Mouse (Mus musculus) midbrain, embryonic 16.5 days (tissue): ENCODE data around the gene Tap1. TPM values are rescaled to one million over a fixed set of nuclear protein-coding genes. Genes with fewer than 3 reads are reported as not detected.

Source experiments
- ATAC-seq: fragments of 200-750 bp; cut with Nextera tagmentation; 2 replicates; pipeline ENCODE4 v1.8.0; 2017; ENCODE audit warnings: moderate TSS enrichment
- H3K27ac ChIP-seq: fragments of 300-500 bp; sonication (generic); 2 replicates; pipeline ENCODE4 v1.5.1; 2014; ENCODE audit warnings: mild to moderate bottlenecking, low read length, mixed read lengths
- H3K27me3 ChIP-seq: fragments of 300-500 bp; sonication (generic); 2 replicates; pipeline ENCODE4 v1.6.1; 2014; ENCODE audit warnings: low read depth, low read length, mixed read lengths; ENCODE audit not compliant: control insufficient read depth, insufficient read depth
- H3K36me3 ChIP-seq: fragments of 300-500 bp; sonication (generic); 2 replicates; pipeline ENCODE4 v1.6.1; 2014; ENCODE audit warnings: mild to moderate bottlenecking, low read length, moderate library complexity, mixed read lengths; ENCODE audit not compliant: control insufficient read depth, insufficient read depth
- H3K4me1 ChIP-seq: fragments of 300-500 bp; sonication (generic); 2 replicates; pipeline ENCODE4 v1.6.1; 2014; ENCODE audit warnings: mild to moderate bottlenecking, low read length, mixed read lengths; ENCODE audit not compliant: control insufficient read depth, insufficient read depth
- H3K4me2 ChIP-seq: fragments of 300-500 bp; sonication (generic); 2 replicates; pipeline ENCODE4 v1.6.1; 2014; ENCODE audit warnings: mild to moderate bottlenecking, low read length, mixed read lengths
- H3K4me3 ChIP-seq: fragments of 300-500 bp; sonication (generic); 2 replicates; pipeline ENCODE4 v1.5.1; 2014; ENCODE audit warnings: low read depth, mild to moderate bottlenecking, low read length, moderate library complexity, mixed read lengths
- H3K9ac ChIP-seq: fragments of 300-500 bp; sonication (generic); 2 replicates; pipeline ENCODE4 v1.6.1; 2014; ENCODE audit warnings: low read depth, low read length, mixed read lengths
- H3K9me3 ChIP-seq: fragments of 300-500 bp; sonication (generic); replicated peaks from 2 replicates; pipeline ENCODE4 v1.6.1; 2014; ENCODE audit warnings: mild to moderate bottlenecking, low read length, mixed read lengths; ENCODE audit not compliant: control insufficient read depth, poor library complexity, severe bottlenecking
- WGBS: fragments of 180-500 bp; shearing (Covaris S2); extraction: QIAGEN DNeasy Blood & Tissue Kit; methylation state at CpG from one replicate; pipeline ENCODE4 v1.1.7; 2014; 5-methylcytosine and 5-hydroxymethylcytosine counted together
- polyA plus RNA-seq: library from polyadenylated mRNA; unstranded; fragments of >200 nt; fragmentation: Nextera tagmentation; extraction: Ambion mirVana; gene quantifications from 2 replicates; pipeline ENCODE4 v1.2.1, GENCODE M21; 2015

Tap1 gene
- polyA plus RNA-seq, 1 experiment from 2014 or later: 4.5 TPM

GRCm38 (mm10) chr17:34240916-34241315, 53.6 kb downstream of the Tap1 start:
- Histone ChIP-seq H3K9me3 (no peaks in the 10 kb centered on the region; the same call in 1 of the 2 replicates), H3K9ac (no peak overlapping the region), H3K4me3 (no peak overlapping the region), H3K4me1 (no peaks in the 10 kb centered on the region), H3K27me3 (no peaks in the 10 kb centered on the region), H3K27ac (no peak overlapping the region), H3K4me2 (no peak overlapping the region), H3K36me3 (no peaks in the 10 kb centered on the region)
- 85% methylated on average over 6 of the region's 6 CpGs for WGBS
- no peak for ATAC-seq

- ATAC-seq: no peak
Measured at GRCm38 (mm10) chr17:34244656-34245055, 57.3 kb downstream of the Tap1 start.

More at GRCm38 (mm10) chr17:34244656-34245055, 57.3 kb downstream of the Tap1 start:
- no peak overlapping the region for H3K4me2 ChIP-seq
- WGBS: 76% methylated on average over 4 of the region's 4 CpGs
- no peaks in the 10 kb centered on the region for H3K36me3 ChIP-seq
- H3K9me3 ChIP-seq: no peaks in the 10 kb centered on the region; the same call in 1 of the 2 replicates
- H3K9ac ChIP-seq: no peak overlapping the region
- H3K4me3 ChIP-seq: no peak overlapping the region
- no peaks in the 10 kb centered on the region for H3K4me1 ChIP-seq
- no peak overlapping the region for H3K27ac ChIP-seq
- H3K27me3 ChIP-seq: no peaks in the 10 kb centered on the region

Other genes starting within 250 kb of the Tap1 start
- 186 and 191 TPM in 2 replicates for gene Pfdn6, start 247.2 kb upstream of the Tap1 start, polyA plus RNA-seq
- 19.2 TPM in 2 replicates for gene Wdr46, start 246.9 kb upstream of the Tap1 start, polyA plus RNA-seq
- 15.2 and 16.6 TPM in 2 replicates for gene B3galt4, start 236.1 kb upstream of the Tap1 start, polyA plus RNA-seq
- 78.3 and 80.5 TPM in 2 replicates for gene Vps52, start 231.7 kb upstream of the Tap1 start, polyA plus RNA-seq
- 620 and 627 TPM in 2 replicates for gene Rps18, start 231.6 kb upstream of the Tap1 start, polyA plus RNA-seq
- 11.0 and 13.1 TPM in 2 replicates for gene H2-K1, start 187.2 kb upstream of the Tap1 start, polyA plus RNA-seq
- gene Ring1, start 162.9 kb upstream of the Tap1 start, polyA plus RNA-seq: 17.9 and 18.2 TPM in 2 replicates
- 60.1 and 61.3 TPM in 2 replicates for gene H2-Ke6, start 159.5 kb upstream of the Tap1 start, polyA plus RNA-seq
- 163 and 175 TPM in 2 replicates for gene Slc39a7, start 155.9 kb upstream of the Tap1 start, polyA plus RNA-seq
- 54.0 and 55.9 TPM in 2 replicates for gene Rxrb, start 155.7 kb upstream of the Tap1 start, polyA plus RNA-seq
- gene Col11a2, start 148.1 kb upstream of the Tap1 start, polyA plus RNA-seq: 3.6 and 4.4 TPM in 2 replicates
- 0.16 TPM in 1 of 2 replicates, not detected in the other for gene H2-Oa, start 95.2 kb upstream of the Tap1 start, polyA plus RNA-seq
- gene H2-DMa, start 68.0 kb upstream of the Tap1 start, polyA plus RNA-seq: 22.5 and 22.7 TPM in 2 replicates
- gene Brd2, start 64.9 kb upstream of the Tap1 start, polyA plus RNA-seq: 117 and 126 TPM in 2 replicates
- 0.49 and 0.53 TPM in 2 replicates for gene H2-DMb2, start 44.2 kb upstream of the Tap1 start, polyA plus RNA-seq
- 0.69 and 0.88 TPM in 2 replicates for gene H2-DMb1, start 34.5 kb upstream of the Tap1 start, polyA plus RNA-seq
- gene Psmb9, start 211 bp downstream of the Tap1 start, polyA plus RNA-seq: 1.1 and 1.7 TPM in 2 replicates
- gene Psmb8, start 10.2 kb downstream of the Tap1 start, polyA plus RNA-seq: 2.2 and 2.8 TPM in 2 replicates
- 1.5 and 2.3 TPM in 2 replicates for gene Tap2, start 16.0 kb downstream of the Tap1 start, polyA plus RNA-seq
- 0.40 TPM in 1 of 2 replicates, not detected in the other for gene H2-Ob, start 51.4 kb downstream of the Tap1 start, polyA plus RNA-seq
- gene H2-Ab1, start 70.1 kb downstream of the Tap1 start, polyA plus RNA-seq: 1.1 TPM in 2 replicates
- 0.44 TPM in 1 of 2 replicates, not detected in the other for gene H2-Aa, start 100.3 kb downstream of the Tap1 start, polyA plus RNA-seq
- 1.9 and 2.8 TPM in 2 replicates for gene H2-Eb1, start 118.3 kb downstream of the Tap1 start, polyA plus RNA-seq
- gene H2-Eb2, start 138.1 kb downstream of the Tap1 start, polyA plus RNA-seq: 0.09 and 0.29 TPM in 2 replicates
- 0.06 TPM in 1 of 2 replicates, not detected in the other for gene Btnl2, start 167.3 kb downstream of the Tap1 start, polyA plus RNA-seq
- not detected in 2 replicates for gene Btnl1, start 189.6 kb downstream of the Tap1 start, polyA plus RNA-seq
- 6.1 and 6.7 TPM in 2 replicates for gene BC051142, start 211.3 kb downstream of the Tap1 start, polyA plus RNA-seq